Mouse (Mus musculus): Measurements from ENCODE around the gene Celf5.

Gene Celf5

GRCm38 (mm10) chr10:81482533-81482889 lies at the start of gene Celf5:
TSS of gene Celf5 (minus strand) at chr10:81482709.
- DNase-seq (ENCODE audit: low spot score): no peak

- DNase-seq (ENCODE audit: low spot score): peak; percentile 69
Measured at GRCm38 (mm10) chr10:81526779-81527178, 44.3 kb upstream of the Celf5 start.

GRCm38 (mm10) chr10:81525017-81525694 lies 42.6 kb upstream of the Celf5 start:
- no peak for DNase-seq (ENCODE audit: low spot score)

- no peak for DNase-seq (ENCODE audit: low spot score)
Measured at GRCm38 (mm10) chr10:81524051-81524605, 41.6 kb upstream of the Celf5 start, which contains the start of gene Gna15. TSS of gene Gna15 (minus strand) at chr10:81524225.

GRCm38 (mm10) chr10:81523570-81523969 lies 41.1 kb upstream of the Celf5 start:
- DNase-seq (ENCODE audit: low spot score): no peak

- no peak for DNase-seq (ENCODE audit: low spot score)
Measured at GRCm38 (mm10) chr10:81523142-81523541, 40.6 kb upstream of the Celf5 start.

GRCm38 (mm10) chr10:81519978-81520365 lies 37.5 kb upstream of the Celf5 start:
- no peak for DNase-seq (ENCODE audit: low spot score)

GRCm38 (mm10) chr10:81519227-81519977 lies 36.9 kb upstream of the Celf5 start:
- no peak for DNase-seq (ENCODE audit: low spot score)

GRCm38 (mm10) chr10:81518546-81518945 lies 36.0 kb upstream of the Celf5 start:
- DNase-seq (ENCODE audit: low spot score): no peak

- DNase-seq (ENCODE audit: low spot score): no peak
Measured at GRCm38 (mm10) chr10:81517227-81517626, 34.7 kb upstream of the Celf5 start.

- DNase-seq (ENCODE audit: low spot score): no peak
Measured at GRCm38 (mm10) chr10:81513798-81514197, 31.3 kb upstream of the Celf5 start.

- no peak for DNase-seq (ENCODE audit: low spot score)
Measured at GRCm38 (mm10) chr10:81510246-81510810, 27.8 kb upstream of the Celf5 start.

GRCm38 (mm10) chr10:81507691-81508489 lies 25.4 kb upstream of the Celf5 start:
- DNase-seq (ENCODE audit: low spot score): no peak

GRCm38 (mm10) chr10:81507095-81507494 lies 24.6 kb upstream of the Celf5 start:
- DNase-seq (ENCODE audit: low spot score): no peak

GRCm38 (mm10) chr10:81505016-81505664 lies 22.6 kb upstream of the Celf5 start:
- DNase-seq (ENCODE audit: low spot score): no peak

GRCm38 (mm10) chr10:81502658-81503057 lies 20.1 kb upstream of the Celf5 start:
- DNase-seq (ENCODE audit: low spot score): peak; percentile 96

- no peak for DNase-seq (ENCODE audit: low spot score)
Measured at GRCm38 (mm10) chr10:81501863-81502262, 19.4 kb upstream of the Celf5 start.

GRCm38 (mm10) chr10:81500032-81500431 lies 17.5 kb upstream of the Celf5 start, which contains the start of gene S1pr4:
TSS of gene S1pr4 (minus strand) at chr10:81500132.
- DNase-seq (ENCODE audit: low spot score): no peak

- DNase-seq (ENCODE audit: low spot score): no peak
Measured at GRCm38 (mm10) chr10:81499250-81499901, 16.9 kb upstream of the Celf5 start.

- no peak for DNase-seq (ENCODE audit: low spot score)
Measured at GRCm38 (mm10) chr10:81498316-81499249, 16.1 kb upstream of the Celf5 start.

Data from ovary, postnatal 10 days (tissue).